Mouse (Mus musculus) lung, embryonic 14.5 days (tissue): ENCODE results near the gene Apoa5. TPM values are rescaled to one million over a fixed set of nuclear protein-coding genes. Genes with fewer than 3 reads are reported as not detected.

Experiments used
- ATAC-seq: fragments of 200-750 bp; cut with Nextera tagmentation; 2 replicates; pipeline ENCODE4 v1.8.0; 2017; ENCODE audit warnings: mild to moderate bottlenecking, moderate TSS enrichment, moderate library complexity; ENCODE audit not compliant: insufficient read depth
- DNase-seq: peaks from one replicate; pipeline ENCODE4 v3.0.0-alpha.2; 2015
- H3K27ac ChIP-seq: fragments of 300-500 bp; sonication (generic); 2 replicates; pipeline ENCODE4 v1.5.1; 2014; ENCODE audit warnings: low read depth, mild to moderate bottlenecking, moderate library complexity
- H3K27me3 ChIP-seq: fragments of 300-500 bp; sonication (generic); 2 replicates; pipeline ENCODE4 v1.6.1; 2014; ENCODE audit warnings: low read length, control low read depth; ENCODE audit not compliant: insufficient read depth
- H3K36me3 ChIP-seq: fragments of 300-500 bp; sonication (generic); 2 replicates; pipeline ENCODE4 v1.6.1; 2014; ENCODE audit warnings: control low read depth; ENCODE audit not compliant: insufficient read depth
- H3K4me1 ChIP-seq: fragments of 300-500 bp; sonication (generic); 2 replicates; pipeline ENCODE4 v1.6.1; 2014; ENCODE audit warnings: antibody characterized with exemption, control low read depth; ENCODE audit not compliant: insufficient read depth
- H3K4me2 ChIP-seq: fragments of 300-500 bp; sonication (generic); 2 replicates; pipeline ENCODE4 v1.6.1; 2014; ENCODE audit warnings: mild to moderate bottlenecking
- H3K4me3 ChIP-seq: fragments of 300-500 bp; sonication (generic); 2 replicates; pipeline ENCODE4 v1.5.1; 2014; ENCODE audit warnings: low read depth, low read length
- H3K9ac ChIP-seq: fragments of 300-500 bp; sonication (generic); 2 replicates; pipeline ENCODE4 v1.6.1; 2014
- H3K9me3 ChIP-seq: fragments of 300-500 bp; sonication (generic); 2 replicates; pipeline ENCODE4 v1.6.1; 2016; ENCODE audit warnings: low read depth, low read length, control low read depth
- CTCF ChIP-seq: IDR thresholded peaks from 2 replicates; pipeline ENCODE4 v1.5.1; 2016; ENCODE audit warnings: antibody characterized with exemption, low read depth
- WGBS: fragments of 180-500 bp; shearing (Covaris S2); extraction: QIAGEN DNeasy Blood & Tissue Kit; methylation state at CpG from one replicate; pipeline ENCODE4 v1.1.7; 2014; 5-methylcytosine and 5-hydroxymethylcytosine counted together
- polyA plus RNA-seq: library from polyadenylated mRNA; unstranded; fragments of >200 nt; fragmentation: Nextera tagmentation; extraction: Ambion mirVana; gene quantifications from 2 replicates; pipeline ENCODE4 v1.2.1, GENCODE M21; 2014

Apoa5 gene
- polyA plus RNA-seq, 1 experiment from 2014 or later: not detected

- TF ChIP-seq CTCF: no peak
- H3K4me2 ChIP-seq: no peak overlapping the region
- DNase-seq (no peak), ATAC-seq (no peak)
- H3K9me3 ChIP-seq: no peaks in the 10 kb centered on the region
- H3K36me3 ChIP-seq: no peaks in the 10 kb centered on the region
- H3K4me3 ChIP-seq: no peak overlapping the region
- no peaks in the 10 kb centered on the region for H3K4me1 ChIP-seq
- no peaks in the 10 kb centered on the region for H3K27me3 ChIP-seq
- 87% methylated on average over 2 of the region's 2 CpGs for WGBS
- no peak overlapping the region for H3K9ac ChIP-seq
- no peak overlapping the region for H3K27ac ChIP-seq
These were observed 52.0 kb downstream of the Apoa5 start for GRCm38 (mm10) chr9:46320461-46320860.

Other genes with a start within 250 kb of the Apoa5 start
- gene Apoa1, start 40.1 kb upstream of the Apoa5 start, polyA plus RNA-seq: 0.80 and 2.0 TPM in 2 replicates
- not detected in 2 replicates for gene Apoc3, start 33.0 kb upstream of the Apoa5 start, polyA plus RNA-seq
- gene Apoa4, start 27.9 kb upstream of the Apoa5 start, polyA plus RNA-seq: not detected in 2 replicates
- gene Zpr1, start 4.4 kb downstream of the Apoa5 start, polyA plus RNA-seq: 56.0 and 61.8 TPM in 2 replicates
- 27.1 and 27.6 TPM in 2 replicates for gene Bud13, start 14.4 kb downstream of the Apoa5 start, polyA plus RNA-seq
- gene 4931429L15Rik, start 51.4 kb downstream of the Apoa5 start, polyA plus RNA-seq: not detected in 2 replicates